Mouse (Mus musculus): ENCODE measurements at regions not wholly inside any gene's neighbourhood (a gene's known extent, or its start where the extent isn't known, plus 50 kb on each side); places are given as distances from the start of the nearest gene placed in this dataset.

DNA sequence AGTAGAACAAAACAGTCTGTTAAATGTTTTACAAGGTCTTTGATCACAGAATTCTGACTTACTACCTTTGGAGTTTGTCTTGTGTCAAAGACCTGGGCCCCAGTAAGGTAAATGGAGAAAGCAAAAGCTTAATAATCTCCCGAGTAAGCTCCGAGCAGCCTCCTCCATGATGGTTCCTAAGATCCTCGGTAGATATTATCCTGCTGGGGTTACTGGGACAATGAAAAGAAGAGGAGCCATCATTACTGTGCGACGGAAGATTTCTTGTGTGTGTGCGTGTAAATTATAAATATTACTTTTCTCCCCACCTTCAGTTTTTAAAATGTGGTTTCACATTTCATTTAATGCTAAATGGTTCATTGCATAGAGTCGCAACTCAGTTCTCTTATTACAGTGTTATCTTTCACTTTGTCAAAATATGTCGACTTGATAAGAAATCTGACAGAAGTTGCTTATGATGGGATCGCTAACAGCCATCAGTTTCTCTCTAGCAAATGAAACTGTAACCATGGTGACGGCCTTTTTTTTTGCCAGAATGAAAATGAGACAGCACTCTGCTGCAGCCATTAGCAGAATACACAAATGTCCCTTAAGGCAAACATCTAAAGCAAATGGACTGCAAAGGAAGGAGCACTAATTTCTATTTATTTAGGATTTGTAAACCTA lies 658.2 kb downstream of the Car8 start:
- TF ChIP-seq CTCF (IDR thresholded peaks at IDR 0.05; ENCODE audit: borderline replicate concordance, extremely low read depth, insufficient read depth, insufficient read length) (no peak), POLR2A (IDR thresholded peaks at IDR 0.05; ENCODE audit: borderline replicate concordance, extremely low read depth, insufficient read depth, insufficient read length, poor library complexity, severe bottlenecking) (no peak)

Data from brain, embryonic 14.5 days (tissue).